Mouse (Mus musculus) cortical plate, adult 2 months (tissue): ENCODE results near the gene Sapcd2.

Source experiments
- CTCF ChIP-seq: fragments of 200-500 bp; IDR thresholded peaks from 2 replicates; pipeline ENCODE4 v1.5.1; 2011; ENCODE audit warnings: mild to moderate bottlenecking, control low read depth, low read length; ENCODE audit not compliant: insufficient read depth; ENCODE audit errors: extremely low read depth
- POLR2A ChIP-seq: fragments of 200-500 bp; IDR thresholded peaks from 2 replicates; pipeline ENCODE4 v1.6.1; 2011; ENCODE audit warnings: mild to moderate bottlenecking, low read length, control low read depth; ENCODE audit not compliant: insufficient read depth; ENCODE audit errors: extremely low read depth

DNA sequence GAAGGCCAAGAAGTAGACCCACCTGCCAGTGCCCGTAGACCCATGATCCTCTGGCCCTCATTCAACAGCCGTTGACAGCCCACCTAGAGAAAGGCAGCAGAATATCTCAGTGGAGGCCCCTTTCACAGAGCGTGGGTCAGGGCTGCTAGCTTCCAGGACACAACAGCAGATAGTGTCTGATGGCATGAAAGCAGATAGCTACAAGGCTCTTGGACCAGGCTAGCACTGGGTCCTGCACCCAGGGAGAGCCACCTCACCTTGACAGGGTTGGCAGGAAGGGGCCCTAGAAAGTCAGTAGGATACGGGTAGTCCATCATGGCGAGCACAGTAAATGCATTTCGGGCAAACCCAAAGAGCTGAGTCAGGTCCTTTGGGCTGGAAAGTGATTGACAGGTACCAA lies 17.9 kb upstream of the Sapcd2 start:
- TF ChIP-seq CTCF (no peak), POLR2A (no peak)
